Mouse (Mus musculus) forebrain, embryonic 11.5 days (tissue): Measurements from ENCODE around the gene Gpatch1. TPM values are rescaled to one million over a fixed set of nuclear protein-coding genes. Genes with fewer than 3 reads are reported as not detected.

Experiments used
- ATAC-seq: fragments of 200-750 bp; cut with Nextera tagmentation; replicated peaks from 2 replicates; pipeline ENCODE4 v1.8.0; 2017; ENCODE audit warnings: moderate TSS enrichment; ENCODE audit not compliant: low FRiP score
- DNase-seq: peaks from one replicate; pipeline ENCODE4 v3.0.0-alpha.2; 2017; ENCODE audit warnings: low spot score
- H3K27ac ChIP-seq: fragments of 300-500 bp; sonication (generic); 2 replicates; pipeline ENCODE4 v1.5.1; 2014; ENCODE audit warnings: low read depth, low read length
- H3K27me3 ChIP-seq: fragments of 300-500 bp; sonication (generic); 2 replicates; pipeline ENCODE4 v1.6.1; 2014; ENCODE audit warnings: mild to moderate bottlenecking, low read length, mixed read lengths; ENCODE audit not compliant: control insufficient read depth, insufficient read depth
- H3K36me3 ChIP-seq: fragments of 300-500 bp; sonication (generic); 2 replicates; pipeline ENCODE4 v1.6.1; 2014; ENCODE audit warnings: mild to moderate bottlenecking, low read length, moderate library complexity, mixed read lengths; ENCODE audit not compliant: control insufficient read depth, insufficient read depth
- H3K4me1 ChIP-seq: fragments of 300-500 bp; sonication (generic); replicated peaks from 2 replicates; pipeline ENCODE4 v1.6.1; 2014; ENCODE audit warnings: low read length, mixed read lengths; ENCODE audit not compliant: control insufficient read depth, insufficient read depth
- H3K4me2 ChIP-seq: fragments of 300-500 bp; sonication (generic); 2 replicates; pipeline ENCODE4 v1.6.1; 2014; ENCODE audit warnings: low read depth, mild to moderate bottlenecking, low read length, moderate library complexity, mixed read lengths; ENCODE audit not compliant: severe bottlenecking
- H3K4me3 ChIP-seq: fragments of 300-500 bp; sonication (generic); 2 replicates; pipeline ENCODE4 v1.5.1; 2014; ENCODE audit warnings: low read depth, low read length
- H3K9ac ChIP-seq: fragments of 300-500 bp; sonication (generic); 2 replicates; pipeline ENCODE4 v1.6.1; 2014; ENCODE audit warnings: low read length
- H3K9me3 ChIP-seq: fragments of 300-500 bp; sonication (generic); 2 replicates; pipeline ENCODE4 v1.6.1; 2016; ENCODE audit warnings: low read length, mixed read lengths; ENCODE audit not compliant: control insufficient read depth
- WGBS: fragments of 180-500 bp; shearing (Covaris S2); extraction: QIAGEN DNeasy Blood & Tissue Kit; methylation state at CpG from one replicate; pipeline ENCODE4 v1.1.7; 2014; 5-methylcytosine and 5-hydroxymethylcytosine counted together
- polyA plus RNA-seq: library from polyadenylated mRNA; unstranded; fragments of >200 nt; fragmentation: Nextera tagmentation; extraction: Ambion mirVana; gene quantifications from 2 replicates; pipeline ENCODE4 v1.2.1, GENCODE M21; 2014

Gpatch1 gene
- polyA plus RNA-seq, 1 experiment from 2014 or later, result 19.7 TPM

- H3K4me1 ChIP-seq, result no peaks in the 10 kb centered on the region
- peaks cover 3% of the 10 kb centered on the region; the same call in 1 of the 2 replicates for H3K36me3 ChIP-seq
- no peak overlapping the region for H3K27ac ChIP-seq
- WGBS, result 95% methylated on average over 3 of the region's 3 CpGs
- H3K9ac ChIP-seq, result no peak overlapping the region
- no peak overlapping the region for H3K4me2 ChIP-seq
- DNase-seq (no peak), ATAC-seq (no peak)
- H3K27me3 ChIP-seq, result no peaks in the 10 kb centered on the region
- H3K9me3 ChIP-seq, result no peaks in the 10 kb centered on the region
- no peak overlapping the region for H3K4me3 ChIP-seq
Measured at GRCm38 (mm10) chr7:35311214-35311613, 7.0 kb downstream of the Gpatch1 start.

GRCm38 (mm10) chr7:35300792-35301191, 17.4 kb downstream of the Gpatch1 start:
- Histone ChIP-seq H3K9me3 (no peaks in the 10 kb centered on the region), H3K27me3 (no peaks in the 10 kb centered on the region), H3K4me2 (no peak overlapping the region), H3K36me3 (peaks cover 6% of the 10 kb centered on the region; the same call in 1 of the 2 replicates), H3K4me1 (no peaks in the 10 kb centered on the region), H3K9ac (no peak overlapping the region), H3K27ac (no peak overlapping the region), H3K4me3 (no peak overlapping the region)
- DNase-seq (no peak), ATAC-seq (no peak)

- DNase-seq (no peak), ATAC-seq (no peak)
- H3K27me3 ChIP-seq, result no peaks in the 10 kb centered on the region
- 81% methylated on average over 8 of the region's 8 CpGs for WGBS
- H3K27ac ChIP-seq, result no peak overlapping the region
- H3K4me3 ChIP-seq, result no peak overlapping the region
- peaks cover 7% of the 10 kb centered on the region; the same call in 1 of the 2 replicates for H3K36me3 ChIP-seq
- H3K4me2 ChIP-seq, result no peak overlapping the region
- H3K9ac ChIP-seq, result no peak overlapping the region
- no peaks in the 10 kb centered on the region for H3K9me3 ChIP-seq
- H3K4me1 ChIP-seq, result no peaks in the 10 kb centered on the region
Measured at GRCm38 (mm10) chr7:35299656-35300055, 18.6 kb downstream of the Gpatch1 start.

- Histone ChIP-seq H3K4me3 (no peak overlapping the region), H3K4me2 (no peak overlapping the region), H3K27ac (no peak overlapping the region), H3K9ac (no peak overlapping the region), H3K36me3 (peaks cover 8% of the 10 kb centered on the region; the same call in 1 of the 2 replicates), H3K9me3 (no peaks in the 10 kb centered on the region), H3K4me1 (no peaks in the 10 kb centered on the region), H3K27me3 (no peaks in the 10 kb centered on the region)
- 89% methylated on average over 5 of the region's 5 CpGs for WGBS
- no peak for ATAC-seq
- DNase-seq, result no peak
Measured at GRCm38 (mm10) chr7:35297886-35298285, 20.4 kb downstream of the Gpatch1 start.

- ATAC-seq (no peak), DNase-seq (no peak)
- Histone ChIP-seq H3K4me3 (no peak overlapping the region), H3K27ac (no peak overlapping the region), H3K4me2 (no peak overlapping the region), H3K9ac (no peak overlapping the region), H3K4me1 (no peaks in the 10 kb centered on the region), H3K9me3 (no peaks in the 10 kb centered on the region), H3K27me3 (no peaks in the 10 kb centered on the region), H3K36me3 (peaks cover 6% of the 10 kb centered on the region; the same call in 1 of the 2 replicates)
- 93% methylated on average over 2 of the region's 2 CpGs for WGBS
Measured at GRCm38 (mm10) chr7:35295631-35296030, 22.6 kb downstream of the Gpatch1 start.

- DNase-seq (no peak), ATAC-seq (no peak)
- Histone ChIP-seq H3K4me3 (no peak overlapping the region), H3K27me3 (no peaks in the 10 kb centered on the region), H3K9ac (no peak overlapping the region), H3K27ac (no peak overlapping the region), H3K4me2 (no peak overlapping the region), H3K36me3 (peaks cover 6% of the 10 kb centered on the region), H3K4me1 (no peaks in the 10 kb centered on the region), H3K9me3 (no peaks in the 10 kb centered on the region)
- 90% methylated on average over 13 of the region's 13 CpGs for WGBS
Measured at GRCm38 (mm10) chr7:35293464-35293863, 24.8 kb downstream of the Gpatch1 start.

- Histone ChIP-seq H3K4me3 (no peak overlapping the region), H3K27ac (no peak overlapping the region), H3K36me3 (peaks cover 9% of the 10 kb centered on the region), H3K4me1 (no peaks in the 10 kb centered on the region), H3K27me3 (no peaks in the 10 kb centered on the region), H3K9me3 (peaks cover 17% of the 10 kb centered on the region), H3K9ac (no peak overlapping the region), H3K4me2 (no peak overlapping the region)
- WGBS, result 89% methylated on average over 3 of the region's 3 CpGs
- DNase-seq, result no peak
- ATAC-seq, result no peak
Measured at GRCm38 (mm10) chr7:35278933-35279332, 39.3 kb downstream of the Gpatch1 start.

- no peak for ATAC-seq
- Histone ChIP-seq H3K4me1 (no peaks in the 10 kb centered on the region), H3K36me3 (peaks cover 9% of the 10 kb centered on the region), H3K4me3 (no peak overlapping the region), H3K27ac (no peak overlapping the region), H3K9me3 (peaks cover 17% of the 10 kb centered on the region), H3K9ac (no peak overlapping the region), H3K27me3 (no peaks in the 10 kb centered on the region), H3K4me2 (no peak overlapping the region)
- WGBS, result 59% methylated on average over 4 of the region's 4 CpGs
- peak; percentile 39 for DNase-seq
Measured at GRCm38 (mm10) chr7:35277433-35277832, 40.8 kb downstream of the Gpatch1 start.

GRCm38 (mm10) chr7:35269443-35270024, 48.7 kb downstream of the Gpatch1 start:
- 13% methylated on average over 21 of the region's 21 CpGs for WGBS
- Histone ChIP-seq H3K27me3 (no peaks in the 10 kb centered on the region), H3K4me1 (no peaks in the 10 kb centered on the region), H3K4me3 (peak overlapping the region; percentile 20), H3K9me3 (peaks cover 5% of the 10 kb centered on the region; the same call in 1 of the 2 replicates), H3K36me3 (no peaks in the 10 kb centered on the region), H3K27ac (no peak overlapping the region), H3K4me2 (peak overlapping the region; percentile 61), H3K9ac (peak overlapping the region; percentile 17; the same call in 1 of the 2 replicates)
- peak; percentile 70 for DNase-seq
- ATAC-seq, result peak; percentile 69
